Mouse (Mus musculus) megakaryocyte-erythroid progenitor cell, adult 5 weeks (primary cell): ENCODE results near the gene Dnase2a. TPM values are rescaled to one million over a fixed set of nuclear protein-coding genes. Genes with fewer than 3 reads are reported as not detected.

Experiments
- polyA plus RNA-seq: library from polyadenylated mRNA; stranded (reverse); fragments of >175 nt; gene quantifications from 2 replicates; pipeline ENCODE4 v1.2.3, GENCODE M21; 2012

The Dnase2a gene
- 34.2 and 54.0 TPM in 2 replicates for polyA plus RNA-seq

GRCm38 (mm10) chr8:84908421-84909161, at the start of gene Dnase2a:
Gene Dnase2a, plus strand, starts transcription at chr8:84908560.

DNA sequence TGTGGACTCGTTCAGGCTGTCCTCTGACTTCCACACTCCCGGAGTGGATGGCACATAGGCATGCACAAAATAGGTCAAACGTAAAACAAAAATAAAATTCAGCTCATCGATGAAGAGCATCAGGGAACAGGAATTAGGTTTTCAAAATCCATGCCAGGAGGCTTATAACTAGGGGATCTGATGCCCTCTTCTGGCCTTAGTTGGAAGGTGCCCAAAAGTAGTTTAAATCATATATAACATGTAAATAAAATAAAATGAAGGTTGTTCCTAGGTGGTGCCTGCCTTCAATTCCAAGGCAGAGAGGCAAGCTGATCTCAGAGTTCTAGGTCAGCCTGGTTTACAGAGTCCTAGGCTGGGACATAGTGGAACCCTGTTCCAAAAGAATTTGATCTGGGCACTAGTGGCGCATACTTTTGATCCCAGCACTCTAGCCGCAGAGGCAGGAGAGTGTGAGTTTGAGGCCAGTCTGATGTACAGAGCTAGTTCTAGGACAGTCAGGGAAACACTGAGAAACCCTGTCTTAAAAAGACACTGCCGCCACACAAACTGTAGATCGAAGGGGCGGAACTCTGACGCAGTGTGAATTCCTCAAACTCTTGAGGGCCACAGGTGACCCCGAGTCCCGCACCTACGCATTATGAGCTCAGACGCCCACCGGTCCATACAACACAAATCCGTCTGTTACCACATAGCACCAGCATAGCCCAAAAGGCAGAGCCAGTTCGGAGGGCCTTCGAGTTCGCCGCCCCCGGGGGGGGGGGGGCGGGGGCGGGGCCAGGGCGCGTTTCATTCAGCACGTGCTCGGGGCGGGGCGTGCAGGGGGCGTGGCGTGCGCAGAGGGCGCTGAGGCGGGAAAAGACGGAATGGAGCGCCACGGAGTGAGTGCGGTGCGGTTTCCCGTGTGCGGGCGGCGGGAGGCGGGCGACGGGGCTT, 36.7 kb upstream of the Dnase2a start, which contains the start of gene Syce2:
Gene Syce2, plus strand, starts transcription at position 736 of the 933 bp plus-strand sequence.

GRCm38 (mm10) chr8:84893709-84894134, 14.6 kb upstream of the Dnase2a start, which contains the start of gene Gcdh:
Gene Gcdh, minus strand, starts transcription at chr8:84893921.

DNA sequence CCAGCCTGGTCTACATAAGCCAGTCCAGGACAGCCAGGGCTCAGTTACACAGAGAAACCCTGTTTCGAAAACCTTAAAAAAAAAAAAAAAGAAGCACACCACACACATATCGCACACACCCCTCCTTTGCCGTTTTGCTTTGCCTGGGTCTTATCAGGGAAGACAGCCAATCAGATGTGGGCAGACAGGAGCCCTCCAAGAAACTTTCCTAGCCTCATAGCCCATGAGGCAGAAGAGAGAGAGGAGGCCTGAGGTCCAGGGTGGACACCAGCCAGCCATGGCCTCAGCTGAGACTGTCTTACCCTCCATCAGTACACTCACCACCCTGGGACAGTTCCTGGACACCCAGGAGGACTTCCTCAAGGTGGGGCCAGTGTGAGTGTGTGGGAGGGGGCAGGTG, 6.6 kb upstream of the Dnase2a start, which contains the start of gene Klf1:
Gene Klf1, plus strand, starts transcription at position 177 of the 400 bp plus-strand sequence.

DNA sequence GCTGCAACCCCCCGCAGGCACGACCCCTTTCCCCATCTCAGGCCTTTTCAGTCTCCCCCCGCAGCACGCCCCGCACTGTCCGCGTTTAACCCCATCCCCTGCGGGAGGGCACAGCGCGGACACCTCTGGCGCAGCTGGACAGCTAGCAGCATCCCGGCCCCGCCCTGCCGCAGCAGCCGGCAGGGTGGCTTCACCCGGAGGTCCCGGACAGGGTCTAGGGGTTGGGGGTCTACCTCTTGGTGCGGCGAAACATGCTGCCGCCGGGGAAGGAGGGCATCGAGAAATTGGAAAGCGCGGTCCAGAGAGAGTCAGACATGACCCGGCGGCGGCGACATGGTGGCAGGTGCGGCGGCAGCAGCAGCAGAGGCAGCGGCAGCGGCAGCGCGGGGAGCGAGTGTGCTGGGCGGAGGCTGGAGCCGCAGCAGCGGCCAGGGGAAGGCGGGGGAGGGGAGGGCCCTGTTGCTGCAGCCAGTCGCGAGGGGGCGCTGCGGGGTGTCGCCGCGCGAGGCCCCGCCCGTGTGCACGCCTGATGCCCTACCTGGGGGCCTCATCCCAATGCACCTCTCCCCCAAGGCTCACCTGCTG, 28.7 kb downstream of the Dnase2a start, which contains the start of gene Mast1:
Gene Mast1, minus strand, starts transcription at position 398 of the 585 bp plus-strand sequence.

DNA sequence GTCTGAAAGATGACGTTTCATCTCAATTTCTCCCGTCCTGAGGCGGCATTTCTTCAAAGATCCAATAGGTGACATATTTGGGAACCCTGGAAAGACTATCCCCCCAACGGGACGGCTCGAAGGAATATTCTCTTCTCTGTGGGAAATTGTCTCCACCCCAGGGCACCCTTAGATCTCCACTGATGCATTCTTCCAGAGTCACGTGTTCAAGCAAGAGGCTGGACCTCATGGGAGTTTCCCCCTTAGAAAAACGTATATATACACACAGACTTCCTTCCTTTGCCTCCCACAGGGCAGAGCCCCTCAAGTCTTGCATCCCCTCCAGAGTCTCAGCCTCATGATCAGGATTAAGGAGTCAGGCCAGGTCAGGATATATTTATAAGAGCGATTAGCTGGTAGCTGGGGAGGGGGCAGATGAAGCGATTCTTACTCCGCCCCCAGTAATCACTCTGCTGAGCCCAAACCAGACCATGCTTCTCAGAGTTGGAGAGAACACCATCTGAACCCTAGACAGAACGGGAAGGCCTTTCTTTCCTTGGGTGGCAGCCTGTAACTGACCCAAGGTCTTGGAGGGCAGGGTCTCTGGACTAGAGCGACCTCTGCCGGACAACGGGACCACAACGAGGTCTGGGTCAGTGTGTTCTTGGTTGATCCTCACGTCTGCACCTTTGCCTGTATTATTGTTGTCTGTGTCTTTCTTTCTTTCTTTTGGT, 38.3 kb downstream of the Dnase2a start, which contains the start of gene Rtbdn:
Gene Rtbdn, plus strand, starts transcription at position 464 of the 713 bp plus-strand sequence.

DNA sequence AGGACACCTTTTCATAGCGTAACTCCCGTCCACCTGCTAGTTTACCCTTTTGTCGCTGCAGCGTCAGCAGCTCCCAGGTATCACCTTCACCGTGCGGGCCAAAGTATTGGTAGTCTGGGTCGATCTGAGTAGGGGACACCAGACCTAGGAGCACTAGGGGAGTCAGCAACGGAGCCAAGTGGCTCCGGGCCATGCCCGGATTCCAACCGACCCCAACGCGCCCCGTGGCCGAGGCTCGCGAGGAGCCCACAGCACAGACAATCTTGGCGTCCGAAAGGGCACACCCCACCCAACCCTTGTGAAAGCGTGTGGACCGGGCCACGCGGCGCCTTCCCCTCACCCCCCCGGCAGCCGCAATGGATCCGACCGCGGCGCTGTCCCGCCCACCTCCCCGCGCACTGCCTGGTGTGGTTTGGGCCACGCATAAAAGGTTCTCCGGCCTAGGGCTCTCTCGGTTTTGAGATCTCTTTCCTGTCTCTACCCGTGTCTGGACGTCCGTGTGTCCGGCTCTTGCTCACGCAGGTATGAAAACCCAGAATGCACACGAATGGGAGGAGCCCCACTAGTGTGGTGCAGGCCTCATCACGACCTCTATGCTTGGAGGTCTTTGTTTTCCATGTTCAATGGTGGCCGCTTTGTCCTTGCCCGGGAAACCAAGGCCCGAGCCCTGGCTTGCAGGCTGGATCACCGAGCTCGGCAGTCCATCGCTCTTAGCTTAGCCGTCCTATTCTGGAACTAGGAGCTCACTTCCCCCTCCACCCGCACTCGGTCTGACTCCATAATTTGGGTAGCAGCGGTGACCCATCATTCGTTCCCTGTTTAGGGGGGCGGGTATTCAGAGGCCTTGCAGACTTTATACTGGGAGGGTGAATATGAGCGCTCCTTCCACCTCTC, 61.1 kb downstream of the Dnase2a start, which contains the start of the genes Gm49661, Prdx2 and Rnaseh2a:
Gene Gm49661, minus strand, starts transcription at position 193 of the 894 bp plus-strand sequence.
Gene Prdx2, plus strand, starts transcription at position 347 of the 894 bp plus-strand sequence.
Gene Rnaseh2a, minus strand, starts transcription at position 527 of the 894 bp plus-strand sequence.

Other genes with a start within 250 kb of the Dnase2a start
- 859 and 1,037 TPM in 2 replicates for gene Ier2, start 245.7 kb upstream of the Dnase2a start, polyA plus RNA-seq
- gene Trmt1, start 222.3 kb upstream of the Dnase2a start, polyA plus RNA-seq = 300 and 362 TPM in 2 replicates
- 167 and 170 TPM in 2 replicates for gene Nacc1, start 220.7 kb upstream of the Dnase2a start, polyA plus RNA-seq
- 226 and 309 TPM in 2 replicates for gene Lyl1, start 207.1 kb upstream of the Dnase2a start, polyA plus RNA-seq
- gene G430095P16Rik, start 185.6 kb upstream of the Dnase2a start, polyA plus RNA-seq = 20.6 and 27.4 TPM in 2 replicates
- 112 and 143 TPM in 2 replicates for gene Nfix, start 108.2 kb upstream of the Dnase2a start, polyA plus RNA-seq
- gene Dand5, start 85.7 kb upstream of the Dnase2a start, polyA plus RNA-seq = 2.3 and 2.4 TPM in 2 replicates
- 136 and 145 TPM in 2 replicates for gene Gadd45gip1, start 77.0 kb upstream of the Dnase2a start, polyA plus RNA-seq
- 315 and 332 TPM in 2 replicates for gene Rad23a, start 67.9 kb upstream of the Dnase2a start, polyA plus RNA-seq
- gene Calr, start 61.6 kb upstream of the Dnase2a start, polyA plus RNA-seq = 878 and 1,229 TPM in 2 replicates
- gene Farsa, start 51.6 kb upstream of the Dnase2a start, polyA plus RNA-seq = 121 and 135 TPM in 2 replicates
- gene Syce2, start 36.4 kb upstream of the Dnase2a start, polyA plus RNA-seq = 155 and 182 TPM in 2 replicates
- 52.8 and 57.4 TPM in 2 replicates for gene Gcdh, start 14.6 kb upstream of the Dnase2a start, polyA plus RNA-seq
- 122 and 124 TPM in 2 replicates for gene Klf1, start 6.6 kb upstream of the Dnase2a start, polyA plus RNA-seq
- 0.03 and 0.19 TPM in 2 replicates for gene Mast1, start 28.8 kb downstream of the Dnase2a start, polyA plus RNA-seq
- not detected in 2 replicates for gene Rtbdn, start 38.4 kb downstream of the Dnase2a start, polyA plus RNA-seq
- not detected in 2 replicates for gene Gm49661, start 60.9 kb downstream of the Dnase2a start, polyA plus RNA-seq
- 79.0 and 82.7 TPM in 2 replicates for gene Prdx2, start 61.0 kb downstream of the Dnase2a start, polyA plus RNA-seq
- 323 and 329 TPM in 2 replicates for gene Rnaseh2a, start 61.2 kb downstream of the Dnase2a start, polyA plus RNA-seq
- 1,314 and 1,326 TPM in 2 replicates for gene Junb, start 70.2 kb downstream of the Dnase2a start, polyA plus RNA-seq
- 22.8 and 26.7 TPM in 2 replicates for gene Hook2, start 82.0 kb downstream of the Dnase2a start, polyA plus RNA-seq
- gene Best2, start 106.0 kb downstream of the Dnase2a start, polyA plus RNA-seq = 0.02 TPM in 1 of 2 replicates, not detected in the other
- gene Asna1, start 116.7 kb downstream of the Dnase2a start, polyA plus RNA-seq = 87.9 and 91.1 TPM in 2 replicates
- gene Trir, start 118.3 kb downstream of the Dnase2a start, polyA plus RNA-seq = 350 and 408 TPM in 2 replicates
- 11.7 and 13.9 TPM in 2 replicates for gene Tnpo2, start 128.4 kb downstream of the Dnase2a start, polyA plus RNA-seq
- 19.4 and 20.4 TPM in 2 replicates for gene Fbxw9, start 151.5 kb downstream of the Dnase2a start, polyA plus RNA-seq
- gene Gm5741, start 159.4 kb downstream of the Dnase2a start, polyA plus RNA-seq = 0.30 and 0.79 TPM in 2 replicates
- 45.6 and 47.8 TPM in 2 replicates for gene Dhps, start 163.2 kb downstream of the Dnase2a start, polyA plus RNA-seq
- gene Wdr83os, start 172.2 kb downstream of the Dnase2a start, polyA plus RNA-seq = 15.9 and 19.7 TPM in 2 replicates
- 28.6 and 36.6 TPM in 2 replicates for gene Wdr83, start 172.7 kb downstream of the Dnase2a start, polyA plus RNA-seq
- 34.4 and 41.1 TPM in 2 replicates for gene Man2b1, start 174.7 kb downstream of the Dnase2a start, polyA plus RNA-seq
- gene Zfp791, start 214.5 kb downstream of the Dnase2a start, polyA plus RNA-seq = not detected in 2 replicates
- not detected in 2 replicates for gene Cks1brt, start 243.4 kb downstream of the Dnase2a start, polyA plus RNA-seq